Mouse (Mus musculus) intestine, embryonic 15.5 days (tissue): ENCODE results near the gene Zic5. TPM values are rescaled to one million over a fixed set of nuclear protein-coding genes. Genes with fewer than 3 reads are reported as not detected.

ENCODE experiments used
- ATAC-seq: fragments of 200-750 bp; cut with Nextera tagmentation; 2 replicates; pipeline ENCODE4 v1.8.0; 2017; ENCODE audit warnings: moderate TSS enrichment, moderate library complexity
- H3K27ac ChIP-seq: fragments of 300-500 bp; sonication (generic); 2 replicates; pipeline ENCODE4 v1.5.1; 2015; ENCODE audit warnings: mild to moderate bottlenecking, inconsistent platforms
- H3K27me3 ChIP-seq: fragments of 300-500 bp; sonication (generic); replicated peaks from 2 replicates; pipeline ENCODE4 v1.6.1; 2015; ENCODE audit warnings: inconsistent platforms
- H3K36me3 ChIP-seq: fragments of 300-500 bp; sonication (generic); 2 replicates; pipeline ENCODE4 v1.6.1; 2015; ENCODE audit warnings: inconsistent platforms
- H3K4me1 ChIP-seq: fragments of 300-500 bp; sonication (generic); replicated peaks from 2 replicates; pipeline ENCODE4 v1.6.1; 2015; ENCODE audit warnings: inconsistent platforms
- H3K4me2 ChIP-seq: fragments of 300-500 bp; sonication (generic); replicated peaks from 2 replicates; pipeline ENCODE4 v1.6.1; 2015; ENCODE audit warnings: mild to moderate bottlenecking, inconsistent platforms
- H3K4me3 ChIP-seq: fragments of 300-500 bp; sonication (generic); replicated peaks from 2 replicates; pipeline ENCODE4 v1.5.1; 2015; ENCODE audit warnings: inconsistent platforms
- H3K9ac ChIP-seq: fragments of 300-500 bp; sonication (generic); 2 replicates; pipeline ENCODE4 v1.6.1; 2015; ENCODE audit warnings: inconsistent platforms
- H3K9me3 ChIP-seq: fragments of 300-500 bp; sonication (generic); 2 replicates; pipeline ENCODE4 v1.6.1; 2016; ENCODE audit warnings: inconsistent platforms
- WGBS: fragments of 180-500 bp; shearing (Covaris S2); methylation state at CpG from one replicate; pipeline ENCODE4 v1.1.7; 2015; 5-methylcytosine and 5-hydroxymethylcytosine counted together
- polyA plus RNA-seq: library from polyadenylated mRNA; unstranded; fragments of >200 nt; fragmentation: Nextera tagmentation; extraction: Ambion mirVana; gene quantifications from 2 replicates; pipeline ENCODE4 v1.2.1, GENCODE M21; 2015

Zic5 gene
- polyA plus RNA-seq, 1 experiment from 2014 or later: not detected

DNA sequence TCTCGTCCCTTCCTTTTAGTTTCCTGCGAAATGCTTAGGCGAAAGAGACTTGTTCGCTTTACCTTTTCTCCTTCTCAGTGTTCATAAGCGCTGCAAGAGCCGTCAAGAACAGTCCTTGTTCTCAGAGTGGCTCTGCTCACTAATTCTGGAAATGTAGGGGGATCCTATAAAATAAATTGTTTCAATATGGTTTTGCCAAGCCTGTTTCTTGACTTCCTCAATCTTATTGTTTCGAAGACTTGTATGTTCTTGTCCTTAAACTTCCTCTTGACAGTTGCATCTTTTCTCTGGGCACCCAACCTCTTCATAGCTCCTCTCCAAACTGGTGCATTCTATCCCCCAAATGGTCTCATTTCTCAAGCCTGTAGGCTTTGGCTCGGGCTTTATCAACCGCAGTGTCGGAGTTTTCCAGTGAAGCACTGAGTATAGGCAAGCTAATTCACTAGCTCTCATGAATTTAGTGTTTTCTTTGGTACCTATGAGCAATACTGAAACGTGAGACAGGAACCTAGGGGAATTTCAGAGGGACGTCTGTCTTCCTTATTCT lies 20.2 kb upstream of the Zic5 start:
- H3K27ac ChIP-seq: no peak overlapping the region
- H3K4me2 ChIP-seq: no peak overlapping the region
- H3K4me1 ChIP-seq: peaks cover 3% of the 10 kb centered on the region
- H3K9me3 ChIP-seq: no peaks in the 10 kb centered on the region
- no peak for ATAC-seq
- no peaks in the 10 kb centered on the region for H3K36me3 ChIP-seq
- H3K27me3 ChIP-seq: peaks cover 78% of the 10 kb centered on the region
- no peak overlapping the region for H3K4me3 ChIP-seq
- no peak overlapping the region for H3K9ac ChIP-seq
- WGBS: 4% methylated on average over 12 of the region's 12 CpGs

DNA sequence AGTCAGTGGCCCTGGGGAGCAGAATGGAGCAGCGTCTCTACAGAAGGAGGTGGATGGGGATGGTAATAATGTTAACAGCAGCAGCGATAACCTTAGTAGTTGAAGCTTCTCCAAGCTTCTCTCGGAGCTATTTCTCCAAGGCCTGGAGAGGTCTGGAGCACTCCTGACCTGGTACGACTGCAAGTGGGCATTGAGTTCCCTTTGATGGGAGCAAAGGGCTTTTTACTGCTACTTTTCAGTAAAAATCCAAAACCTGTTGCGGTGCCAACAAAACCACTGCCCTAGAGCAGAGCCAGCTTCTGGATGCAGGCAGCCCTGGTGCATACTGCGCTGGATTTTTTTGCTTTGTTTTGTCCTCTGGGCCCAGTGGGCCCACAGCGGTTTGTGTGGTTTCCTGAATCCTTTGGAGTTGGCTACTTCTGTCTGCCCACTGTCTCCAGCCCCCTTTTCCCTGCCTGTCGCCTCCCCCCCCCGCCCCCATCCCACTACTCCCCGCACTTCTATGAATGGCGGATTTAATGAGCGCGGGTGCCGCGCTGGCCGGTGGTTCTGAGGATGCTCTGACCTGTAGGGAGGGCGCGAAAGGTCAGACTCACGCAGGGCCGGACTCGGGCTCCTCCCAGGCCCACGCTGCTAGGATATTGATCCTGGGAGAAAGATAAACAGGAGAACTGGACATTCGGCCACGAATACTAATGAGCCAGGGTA lies 19.5 kb upstream of the Zic5 start:
- H3K27me3 ChIP-seq: peaks cover 78% of the 10 kb centered on the region
- no peak overlapping the region for H3K4me2 ChIP-seq
- no peaks in the 10 kb centered on the region for H3K4me1 ChIP-seq
- no peaks in the 10 kb centered on the region for H3K9me3 ChIP-seq
- no peaks in the 10 kb centered on the region for H3K36me3 ChIP-seq
- H3K27ac ChIP-seq: no peak overlapping the region
- no peak overlapping the region for H3K9ac ChIP-seq
- under 1% methylated on average over 24 of the region's 24 CpGs for WGBS
- no peak for ATAC-seq
- H3K4me3 ChIP-seq: no peak overlapping the region

DNA sequence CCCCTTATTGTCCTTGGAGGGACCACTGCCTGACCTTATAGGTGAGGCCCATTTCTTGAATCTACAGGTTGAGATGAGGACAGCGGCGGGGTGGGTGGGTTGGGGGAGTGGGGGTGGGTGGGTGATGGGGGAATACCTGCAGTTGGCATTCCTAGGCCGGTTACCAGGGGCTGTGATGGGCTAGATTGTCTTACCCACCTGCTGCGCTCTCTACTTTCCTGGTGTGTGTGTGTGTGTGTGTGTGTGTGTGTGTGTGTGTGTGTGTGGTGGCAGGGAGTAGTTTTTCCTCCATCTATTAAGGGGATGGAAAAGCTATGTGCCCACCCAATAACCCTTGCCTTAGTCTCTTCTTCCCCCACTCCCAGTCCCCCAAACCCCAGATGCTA lies 19.0 kb upstream of the Zic5 start:
- Histone ChIP-seq H3K4me2 (no peak overlapping the region), H3K27ac (no peak overlapping the region), H3K9ac (no peak overlapping the region), H3K9me3 (no peaks in the 10 kb centered on the region), H3K4me3 (no peak overlapping the region), H3K4me1 (no peaks in the 10 kb centered on the region), H3K36me3 (no peaks in the 10 kb centered on the region), H3K27me3 (peaks cover 73% of the 10 kb centered on the region)
- no peak for ATAC-seq
- 2% methylated on average over 4 of the region's 4 CpGs for WGBS

DNA sequence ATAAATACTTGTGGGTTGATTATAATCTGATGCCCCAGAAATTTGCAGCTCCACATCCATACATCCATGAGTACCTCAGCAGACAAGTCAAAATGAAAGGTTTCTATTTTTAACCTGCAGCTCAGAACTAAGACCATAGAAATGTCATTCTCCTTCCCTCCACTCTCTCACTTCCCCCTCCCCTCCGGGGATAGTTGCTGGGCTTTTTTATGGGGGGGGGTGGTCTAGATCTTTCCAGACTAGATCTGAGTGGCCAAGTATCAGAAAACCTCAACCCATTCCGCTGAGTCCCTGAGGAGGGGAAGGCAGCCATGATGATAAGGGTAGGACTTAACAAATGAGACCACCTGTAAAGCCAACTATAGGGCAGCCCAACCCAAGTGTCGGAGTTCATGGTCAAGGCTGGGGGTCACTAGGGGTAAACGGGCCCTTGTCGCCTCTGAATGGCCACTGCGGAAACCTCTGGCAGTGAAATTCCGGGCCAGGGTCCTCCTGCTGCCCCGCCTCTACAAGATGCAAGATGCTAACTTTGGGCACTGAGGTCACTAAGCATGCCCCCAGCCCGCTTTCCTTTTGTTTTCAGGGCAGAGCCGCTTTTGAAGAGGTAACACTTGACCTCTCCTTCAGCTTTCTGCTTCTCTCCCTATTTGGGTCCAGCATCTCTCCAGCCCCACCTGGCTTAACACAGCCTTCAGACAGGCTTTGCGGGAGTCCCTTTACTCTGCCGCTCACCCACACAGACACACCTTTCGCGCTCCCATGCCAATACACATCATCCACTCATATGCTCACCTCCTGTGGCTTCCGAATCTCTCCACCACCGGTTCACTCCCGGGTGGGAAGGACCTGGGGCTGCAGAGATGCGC lies 18.3 kb upstream of the Zic5 start:
- Histone ChIP-seq H3K4me1 (no peaks in the 10 kb centered on the region), H3K27ac (no peak overlapping the region), H3K9me3 (no peaks in the 10 kb centered on the region), H3K27me3 (peaks cover 74% of the 10 kb centered on the region), H3K4me2 (no peak overlapping the region), H3K4me3 (no peak overlapping the region), H3K36me3 (no peaks in the 10 kb centered on the region), H3K9ac (no peak overlapping the region)
- WGBS: 1% methylated on average over 18 of the region's 18 CpGs
- ATAC-seq: no peak

DNA sequence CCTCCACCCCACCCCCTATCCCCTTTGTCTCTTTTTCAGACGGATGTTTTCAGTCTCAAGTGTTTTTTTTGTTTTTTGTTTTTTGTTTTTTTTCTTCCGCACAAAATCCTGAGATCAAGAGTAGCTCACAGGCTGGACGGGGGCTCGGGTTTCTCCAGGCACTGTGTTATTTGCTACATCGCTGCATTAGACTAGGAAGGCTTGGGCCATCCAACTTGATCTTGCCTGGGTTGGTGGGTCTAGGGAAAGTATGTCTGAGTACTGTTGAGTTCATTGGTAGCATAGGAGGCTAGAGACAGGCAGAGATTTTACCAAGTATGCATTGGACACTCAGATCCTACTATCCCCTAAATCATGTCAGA lies 17.5 kb upstream of the Zic5 start:
- Histone ChIP-seq H3K27me3 (peaks cover 80% of the 10 kb centered on the region), H3K4me3 (no peak overlapping the region), H3K9me3 (no peaks in the 10 kb centered on the region), H3K4me2 (no peak overlapping the region), H3K36me3 (no peaks in the 10 kb centered on the region), H3K9ac (no peak overlapping the region), H3K27ac (no peak overlapping the region), H3K4me1 (no peaks in the 10 kb centered on the region)
- ATAC-seq: no peak
- 5% methylated on average over 5 of the region's 5 CpGs for WGBS

DNA sequence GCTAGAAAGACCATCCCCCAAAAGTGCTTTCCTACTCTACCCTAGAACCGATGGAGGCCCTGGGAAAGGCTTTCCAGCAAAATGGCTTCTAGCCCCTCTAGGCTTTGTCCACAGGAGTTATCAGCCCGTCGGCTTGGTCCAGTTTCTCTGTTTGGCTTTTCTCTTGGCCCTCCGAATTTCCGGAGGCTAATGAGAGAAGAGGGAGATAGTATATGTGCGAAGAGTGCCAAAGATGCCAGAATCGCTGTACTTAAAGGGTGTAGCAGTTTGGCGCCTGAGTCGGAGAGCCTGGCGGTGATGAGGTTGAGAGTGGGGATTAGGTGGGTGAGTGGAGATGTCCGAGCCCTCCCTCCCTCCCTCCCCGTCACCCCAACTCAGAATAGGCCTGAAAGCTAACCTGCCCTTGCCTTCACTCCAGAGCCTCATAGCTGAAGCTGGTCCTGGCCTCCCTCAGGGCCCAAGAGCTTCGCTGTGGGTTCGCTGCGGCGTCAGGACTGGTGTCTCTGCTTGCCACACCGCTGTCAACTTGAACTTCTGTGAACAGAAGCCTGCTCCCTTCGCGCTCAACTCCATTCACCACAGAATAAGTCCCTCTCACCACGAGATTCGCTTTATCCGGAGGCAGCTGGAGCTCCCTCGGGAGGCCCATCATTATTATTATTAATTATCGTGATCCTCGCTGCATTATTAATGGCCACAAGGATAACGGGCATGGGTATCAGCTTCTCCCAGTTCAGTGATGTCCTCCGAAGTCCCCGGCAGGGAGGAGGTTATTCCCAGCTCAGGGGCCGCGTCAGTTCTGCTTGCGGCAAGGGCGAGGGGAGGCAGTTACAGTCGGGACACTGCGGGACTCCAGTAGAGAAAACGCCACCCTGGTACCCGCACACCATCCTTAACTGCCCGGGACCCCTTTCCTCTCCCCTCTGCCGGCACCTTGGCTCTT lies 16.9 kb upstream of the Zic5 start:
- Histone ChIP-seq H3K4me2 (no peak overlapping the region), H3K27ac (no peak overlapping the region), H3K9me3 (no peaks in the 10 kb centered on the region), H3K4me1 (no peaks in the 10 kb centered on the region), H3K9ac (no peak overlapping the region), H3K27me3 (peaks cover 84% of the 10 kb centered on the region), H3K36me3 (no peaks in the 10 kb centered on the region), H3K4me3 (no peak overlapping the region)
- no peak for ATAC-seq
- WGBS: under 1% methylated on average over 38 of the region's 38 CpGs

DNA sequence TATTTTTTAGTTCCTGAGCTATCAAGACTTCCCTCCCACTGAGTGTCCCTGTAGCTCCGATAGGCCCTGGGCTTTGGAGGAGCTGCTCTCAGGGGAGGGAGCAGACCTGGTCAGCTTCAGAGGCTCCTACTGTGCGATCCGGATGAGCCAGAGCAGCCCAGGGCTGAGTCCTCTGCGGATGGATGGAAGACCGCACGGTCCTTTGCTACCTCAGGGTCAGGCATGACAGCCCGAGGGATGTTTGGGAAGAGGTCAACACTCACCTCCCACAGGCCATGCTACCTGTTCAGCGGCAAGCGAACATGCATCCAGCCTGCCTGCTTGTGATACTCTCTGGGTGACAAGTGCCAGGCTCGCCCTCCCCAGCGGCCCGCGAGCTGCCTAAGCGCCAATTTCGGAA lies 15.7 kb upstream of the Zic5 start:
- 1% methylated on average over 15 of the region's 15 CpGs for WGBS

DNA sequence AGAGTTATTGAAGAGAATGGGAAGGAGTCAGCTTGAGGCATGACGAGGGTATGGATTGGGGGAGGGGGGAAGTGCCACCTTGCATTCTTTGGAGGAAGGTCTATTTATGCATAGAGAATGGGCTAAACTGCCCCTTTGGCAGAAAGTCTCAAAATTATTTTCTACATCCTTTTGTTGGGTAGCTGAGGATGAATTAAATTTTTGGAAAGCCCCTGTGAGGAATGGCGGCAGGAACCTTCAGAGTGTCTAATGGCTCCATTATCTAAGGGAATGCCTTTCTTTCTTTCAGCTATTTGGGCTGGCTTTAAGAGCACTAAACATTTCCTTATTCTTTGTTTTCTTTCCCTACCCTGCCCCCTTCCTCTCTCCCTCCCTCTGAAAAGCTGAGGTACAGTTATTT lies 14.9 kb upstream of the Zic5 start:
- no peak overlapping the region for H3K27ac ChIP-seq
- H3K36me3 ChIP-seq: no peaks in the 10 kb centered on the region
- no peak for ATAC-seq
- no peaks in the 10 kb centered on the region for H3K9me3 ChIP-seq
- H3K4me2 ChIP-seq: no peak overlapping the region
- no peak overlapping the region for H3K9ac ChIP-seq
- no peak overlapping the region for H3K4me3 ChIP-seq
- peaks cover 9% of the 10 kb centered on the region for H3K4me1 ChIP-seq
- H3K27me3 ChIP-seq: peaks cover 92% of the 10 kb centered on the region
- 2% methylated on average over 2 of the region's 2 CpGs for WGBS

More for the DNA sequence above, 15.7 kb upstream of the Zic5 start:
- H3K4me2 ChIP-seq: no peak overlapping the region
- ATAC-seq: no peak
- no peaks in the 10 kb centered on the region for H3K9me3 ChIP-seq
- no peak overlapping the region for H3K4me3 ChIP-seq
- H3K36me3 ChIP-seq: no peaks in the 10 kb centered on the region
- no peak overlapping the region for H3K9ac ChIP-seq
- peaks cover 1% of the 10 kb centered on the region; the same call in 1 of the 2 replicates for H3K4me1 ChIP-seq
- no peak overlapping the region for H3K27ac ChIP-seq
- peaks cover 92% of the 10 kb centered on the region for H3K27me3 ChIP-seq

DNA sequence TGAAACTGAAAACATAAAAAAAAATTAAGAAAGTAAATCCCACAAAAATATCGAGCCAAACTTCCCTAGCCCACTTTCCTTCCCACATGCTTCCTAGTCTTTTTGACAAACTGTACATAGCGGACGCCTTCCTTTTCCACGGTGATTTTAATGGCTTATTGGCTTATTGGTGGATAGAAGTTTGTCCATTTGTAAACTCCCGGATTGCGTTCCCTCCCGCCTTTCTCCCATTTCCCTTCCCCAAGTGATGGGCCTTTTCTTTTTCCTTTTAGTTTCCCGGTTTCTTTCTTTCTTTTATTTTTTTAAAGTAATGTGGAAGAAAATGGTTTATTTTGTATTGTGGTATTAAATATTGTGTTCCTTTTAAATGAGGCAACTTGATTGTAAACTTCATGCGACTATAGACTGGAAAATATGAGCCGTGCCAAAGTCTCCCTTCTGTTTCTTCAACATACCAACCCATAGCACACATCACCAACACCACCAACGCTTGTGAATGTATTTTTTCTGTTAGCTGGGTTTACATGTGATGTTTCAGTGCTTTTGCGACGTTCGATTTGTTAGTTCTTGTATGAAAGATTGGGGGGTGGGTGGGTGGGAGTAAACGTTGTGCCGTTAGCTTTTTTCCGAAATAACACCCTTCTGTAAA lies 14.1 kb upstream of the Zic5 start:
- ATAC-seq: no peak
- WGBS: 23% methylated on average over 17 of the region's 17 CpGs
- Histone ChIP-seq H3K9ac (no peak overlapping the region), H3K4me2 (no peak overlapping the region), H3K36me3 (no peaks in the 10 kb centered on the region), H3K4me1 (peaks cover 17% of the 10 kb centered on the region), H3K27ac (no peak overlapping the region), H3K27me3 (peaks cover 92% of the 10 kb centered on the region), H3K9me3 (no peaks in the 10 kb centered on the region), H3K4me3 (no peak overlapping the region)

DNA sequence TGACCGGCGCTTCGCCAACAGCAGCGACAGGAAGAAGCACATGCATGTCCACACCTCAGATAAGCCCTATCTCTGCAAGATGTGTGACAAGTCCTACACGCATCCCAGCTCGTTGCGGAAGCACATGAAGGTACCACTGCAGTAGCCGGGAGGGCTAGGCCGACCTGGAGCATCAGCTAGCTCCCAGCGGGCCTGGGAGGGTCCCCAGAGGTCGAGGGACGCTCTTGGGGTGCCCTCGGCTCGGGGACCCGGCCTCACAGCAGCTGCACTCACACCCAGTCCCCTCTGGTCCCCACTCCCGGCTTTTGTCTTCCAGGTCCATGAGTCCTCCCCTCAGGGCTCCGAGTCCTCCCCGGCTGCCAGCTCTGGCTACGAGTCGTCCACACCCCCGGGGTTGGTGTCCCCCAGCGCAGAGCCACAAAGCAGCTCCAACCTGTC lies 13.1 kb upstream of the Zic5 start:
- Histone ChIP-seq H3K27ac (no peak overlapping the region), H3K36me3 (no peaks in the 10 kb centered on the region), H3K9ac (no peak overlapping the region), H3K4me3 (no peak overlapping the region), H3K4me2 (no peak overlapping the region), H3K9me3 (no peaks in the 10 kb centered on the region), H3K27me3 (peaks cover 92% of the 10 kb centered on the region), H3K4me1 (peaks cover 25% of the 10 kb centered on the region)
- no peak for ATAC-seq
- WGBS: under 1% methylated on average over 22 of the region's 22 CpGs

DNA sequence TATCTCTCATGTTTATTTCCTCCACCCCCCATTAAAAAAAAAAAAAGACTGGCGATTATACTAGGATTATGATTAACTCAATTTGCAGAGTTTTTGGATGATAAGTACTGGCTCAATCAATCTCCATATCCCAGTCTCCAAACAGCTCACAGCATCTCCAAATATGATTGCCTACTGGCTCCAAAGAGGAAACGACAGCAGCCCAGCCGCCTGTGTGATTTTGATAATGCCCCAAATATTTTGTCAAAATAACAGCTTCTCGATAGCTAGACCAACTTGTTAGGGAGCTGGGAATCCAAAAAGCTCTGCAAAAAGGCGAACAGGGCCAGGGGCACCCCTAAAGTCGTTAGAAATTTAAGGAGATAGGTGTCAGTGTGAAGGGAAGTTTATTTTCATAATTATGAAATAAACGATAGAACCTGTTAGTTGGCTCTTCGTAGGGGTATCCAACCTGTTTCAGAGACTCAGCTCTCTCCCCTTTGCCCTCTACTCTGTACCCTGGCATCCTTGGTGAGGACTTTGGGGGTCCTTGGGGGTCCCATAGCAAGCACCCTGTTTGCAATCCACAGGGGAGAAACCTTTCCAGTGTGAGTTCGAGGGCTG lies 12.6 kb upstream of the Zic5 start:
- no peak for ATAC-seq
- H3K4me3 ChIP-seq: no peak overlapping the region

More for the DNA sequence above, 12.6 kb upstream of the Zic5 start:
- Histone ChIP-seq H3K36me3 (no peaks in the 10 kb centered on the region), H3K9ac (no peak overlapping the region), H3K4me2 (no peak overlapping the region), H3K27me3 (peaks cover 92% of the 10 kb centered on the region), H3K4me1 (peaks cover 25% of the 10 kb centered on the region), H3K9me3 (no peaks in the 10 kb centered on the region), H3K27ac (no peak overlapping the region)
- 2% methylated on average over 9 of the region's 9 CpGs for WGBS
